Mouse (Mus musculus): ENCODE data around the gene Borcs7.
"Not testable (repeated sequence)": the region's sequence is repeated elsewhere in the genome, so short reads cannot be mapped to it uniquely, and the experiment has no call there.

Gene Borcs7

GRCm38 (mm10) chr19:46718150-46718549 is 28.4 kb downstream of the Borcs7 start:
- no peak for DNase-seq

GRCm38 (mm10) chr19:46724411-46724810 is 34.7 kb downstream of the Borcs7 start:
- no peak for DNase-seq

GRCm38 (mm10) chr19:46726142-46726541 is 36.4 kb downstream of the Borcs7 start:
- DNase-seq: no peak

GRCm38 (mm10) chr19:46727140-46727736 is 37.5 kb downstream of the Borcs7 start:
- peak; percentile 56 for DNase-seq

GRCm38 (mm10) chr19:46727945-46728540 is 38.3 kb downstream of the Borcs7 start:
- no peak for DNase-seq

GRCm38 (mm10) chr19:46728909-46729308 is 39.2 kb downstream of the Borcs7 start:
- DNase-seq: no peak

GRCm38 (mm10) chr19:46731351-46731750 is 41.6 kb downstream of the Borcs7 start:
- no peak for DNase-seq

- not testable (repeated sequence) for DNase-seq
These were observed 43.0 kb downstream of the Borcs7 start for GRCm38 (mm10) chr19:46732673-46733072.

- DNase-seq: no peak
These were observed 43.9 kb downstream of the Borcs7 start for GRCm38 (mm10) chr19:46733626-46734025.

- DNase-seq: no peak
These were observed 45.5 kb downstream of the Borcs7 start for GRCm38 (mm10) chr19:46735241-46735640.

GRCm38 (mm10) chr19:46737106-46737505 is 47.4 kb downstream of the Borcs7 start:
- no peak for DNase-seq

- peak; percentile 80 for DNase-seq
These were observed 50.8 kb downstream of the Borcs7 start for GRCm38 (mm10) chr19:46740341-46741008.

GRCm38 (mm10) chr19:46741574-46741973 is 51.9 kb downstream of the Borcs7 start:
- no peak for DNase-seq

- no peak for DNase-seq
These were observed 55.0 kb downstream of the Borcs7 start for GRCm38 (mm10) chr19:46744681-46745080.

- no peak for DNase-seq
These were observed 58.1 kb downstream of the Borcs7 start for GRCm38 (mm10) chr19:46747799-46748198.

- DNase-seq: no peak
These were observed 62.5 kb downstream of the Borcs7 start for GRCm38 (mm10) chr19:46752235-46752634.

All from retina, postnatal 1 day (tissue).